Mouse (Mus musculus): ENCODE data around the gene Fhdc1. TPM values are rescaled to one million over a fixed set of nuclear protein-coding genes. Genes with fewer than 3 reads are reported as not detected.

The Fhdc1 gene
- polyA plus RNA-seq (2015; fragmentation: Nextera tagmentation; extraction: Ambion mirVana) = 1.3 and 1.8 TPM in 2 replicates

GRCm38 (mm10) chr3:84480006-84480897, at the start of gene Fhdc1:
Gene Fhdc1 (minus strand): TSS chr3:84480429.
- no peaks in the 10 kb centered on the region for H3K9me3 ChIP-seq (replicated peaks)
- H3K9ac ChIP-seq = peak within 1 kb of the TSS; percentile 75
- peak; percentile 77 for ATAC-seq
- under 1% methylated on average over 81 of the region's 82 CpGs for WGBS
- H3K4me2 ChIP-seq = peak within 1 kb of the TSS; percentile 100
- H3K36me3 ChIP-seq (ENCODE audit: poor library complexity, severe bottlenecking) = no peaks in the 10 kb centered on the region
- peaks cover 49% of the 10 kb centered on the region for H3K27me3 ChIP-seq
- peaks cover 30% of the 10 kb centered on the region for H3K4me1 ChIP-seq
- peak within 1 kb of the TSS; percentile 72 for H3K4me3 ChIP-seq
- no peak within 1 kb of the TSS for H3K27ac ChIP-seq

GRCm38 (mm10) chr3:84529021-84529420, 48.8 kb upstream of the Fhdc1 start:
- H3K9ac ChIP-seq = no peak overlapping the region
- H3K36me3 ChIP-seq (ENCODE audit: poor library complexity, severe bottlenecking) = 0 out of 2 replicates have a peak, but pooled peaks cover 4% of the 10 kb centered on the region
- H3K4me3 ChIP-seq = no peak overlapping the region
- 72% methylated on average over 2 of the region's 2 CpGs for WGBS
- H3K27ac ChIP-seq = no peak overlapping the region
- ATAC-seq = no peak
- H3K9me3 ChIP-seq (replicated peaks) = no peaks in the 10 kb centered on the region
- no peaks in the 10 kb centered on the region for H3K27me3 ChIP-seq
- no peak overlapping the region for H3K4me2 ChIP-seq
- no peaks in the 10 kb centered on the region for H3K4me1 ChIP-seq

GRCm38 (mm10) chr3:84524952-84525351, 44.7 kb upstream of the Fhdc1 start:
- Histone ChIP-seq H3K9ac (no peak overlapping the region), H3K4me1 (no peaks in the 10 kb centered on the region), H3K27me3 (no peaks in the 10 kb centered on the region), H3K27ac (no peak overlapping the region), H3K4me3 (no peak overlapping the region), H3K4me2 (no peak overlapping the region), H3K36me3 (ENCODE audit: poor library complexity, severe bottlenecking) (0 out of 2 replicates have a peak, but pooled peaks cover 4% of the 10 kb centered on the region), H3K9me3 (replicated peaks) (no peaks in the 10 kb centered on the region)
- ATAC-seq = no peak
- 82% methylated on average over 1 of the region's 1 CpGs for WGBS

GRCm38 (mm10) chr3:84516163-84516562, 35.9 kb upstream of the Fhdc1 start:
- Histone ChIP-seq H3K4me2 (no peak overlapping the region), H3K36me3 (ENCODE audit: poor library complexity, severe bottlenecking) (peaks cover 6% of the 10 kb centered on the region; the same call in 1 of the 2 replicates), H3K9me3 (replicated peaks) (no peaks in the 10 kb centered on the region), H3K4me3 (no peak overlapping the region), H3K9ac (no peak overlapping the region), H3K27me3 (no peaks in the 10 kb centered on the region), H3K27ac (no peak overlapping the region), H3K4me1 (no peaks in the 10 kb centered on the region)
- ATAC-seq = no peak
- WGBS = 88% methylated on average over 3 of the region's 3 CpGs

- H3K4me3 ChIP-seq = no peak overlapping the region
- H3K27me3 ChIP-seq = no peaks in the 10 kb centered on the region
- H3K9me3 ChIP-seq (replicated peaks) = no peaks in the 10 kb centered on the region
- no peaks in the 10 kb centered on the region for H3K4me1 ChIP-seq
- ATAC-seq = no peak
- no peak overlapping the region for H3K9ac ChIP-seq
- no peak overlapping the region for H3K4me2 ChIP-seq
- WGBS = 64% methylated on average over 6 of the region's 6 CpGs
- H3K36me3 ChIP-seq (ENCODE audit: poor library complexity, severe bottlenecking) = no peaks in the 10 kb centered on the region
- no peak overlapping the region for H3K27ac ChIP-seq
Observed at GRCm38 (mm10) chr3:84512774-84513515, 32.7 kb upstream of the Fhdc1 start.

GRCm38 (mm10) chr3:84505193-84505592, 25.0 kb upstream of the Fhdc1 start:
- no peak for ATAC-seq

GRCm38 (mm10) chr3:84504291-84504690, 24.1 kb upstream of the Fhdc1 start:
- Histone ChIP-seq H3K27ac (no peak overlapping the region), H3K9me3 (replicated peaks) (no peaks in the 10 kb centered on the region), H3K4me1 (peaks cover 4% of the 10 kb centered on the region; the same call in 1 of the 2 replicates), H3K27me3 (no peaks in the 10 kb centered on the region), H3K36me3 (ENCODE audit: poor library complexity, severe bottlenecking) (peaks cover 9% of the 10 kb centered on the region; the same call in 1 of the 2 replicates), H3K4me3 (no peak overlapping the region), H3K4me2 (no peak overlapping the region), H3K9ac (no peak overlapping the region)
- ATAC-seq = no peak
- WGBS = 93% methylated on average over 8 of the region's 8 CpGs

More at GRCm38 (mm10) chr3:84505193-84505592, 25.0 kb upstream of the Fhdc1 start:
- 91% methylated on average over 4 of the region's 4 CpGs for WGBS
- no peak overlapping the region for H3K9ac ChIP-seq
- no peak overlapping the region for H3K27ac ChIP-seq
- H3K4me3 ChIP-seq = no peak overlapping the region
- H3K27me3 ChIP-seq = no peaks in the 10 kb centered on the region
- H3K4me1 ChIP-seq = peaks cover 4% of the 10 kb centered on the region; the same call in 1 of the 2 replicates
- H3K4me2 ChIP-seq = no peak overlapping the region
- H3K36me3 ChIP-seq (ENCODE audit: poor library complexity, severe bottlenecking) = peaks cover 9% of the 10 kb centered on the region; the same call in 1 of the 2 replicates
- no peaks in the 10 kb centered on the region for H3K9me3 ChIP-seq (replicated peaks)

GRCm38 (mm10) chr3:84502101-84502500, 21.9 kb upstream of the Fhdc1 start:
- no peak for ATAC-seq
- Histone ChIP-seq H3K9me3 (replicated peaks) (no peaks in the 10 kb centered on the region), H3K4me2 (no peak overlapping the region), H3K9ac (no peak overlapping the region), H3K27ac (no peak overlapping the region), H3K36me3 (ENCODE audit: poor library complexity, severe bottlenecking) (peaks cover 9% of the 10 kb centered on the region; the same call in 1 of the 2 replicates), H3K4me3 (no peak overlapping the region), H3K27me3 (no peaks in the 10 kb centered on the region), H3K4me1 (peaks cover 4% of the 10 kb centered on the region; the same call in 1 of the 2 replicates)
- WGBS = 81% methylated on average over 2 of the region's 2 CpGs

- Histone ChIP-seq H3K9me3 (replicated peaks) (no peaks in the 10 kb centered on the region), H3K9ac (no peak overlapping the region), H3K4me3 (no peak overlapping the region), H3K4me2 (no peak overlapping the region), H3K4me1 (peaks cover 4% of the 10 kb centered on the region; the same call in 1 of the 2 replicates), H3K36me3 (ENCODE audit: poor library complexity, severe bottlenecking) (peaks cover 9% of the 10 kb centered on the region; the same call in 1 of the 2 replicates), H3K27ac (no peak overlapping the region), H3K27me3 (no peaks in the 10 kb centered on the region)
- 88% methylated on average over 10 of the region's 10 CpGs for WGBS
- ATAC-seq = no peak
Observed at GRCm38 (mm10) chr3:84500491-84500890, 20.3 kb upstream of the Fhdc1 start.

- 0 out of 2 replicates have a peak, but pooled peaks cover 8% of the 10 kb centered on the region for H3K36me3 ChIP-seq (ENCODE audit: poor library complexity, severe bottlenecking)
- H3K4me2 ChIP-seq = no peak overlapping the region
- no peak for ATAC-seq
- no peak overlapping the region for H3K9ac ChIP-seq
- no peaks in the 10 kb centered on the region for H3K27me3 ChIP-seq
- H3K4me1 ChIP-seq = peaks cover 4% of the 10 kb centered on the region; the same call in 1 of the 2 replicates
- no peaks in the 10 kb centered on the region for H3K9me3 ChIP-seq (replicated peaks)
- 86% methylated on average over 11 of the region's 11 CpGs for WGBS
- H3K27ac ChIP-seq = no peak overlapping the region
- H3K4me3 ChIP-seq = no peak overlapping the region
Observed at GRCm38 (mm10) chr3:84497718-84498117, 17.5 kb upstream of the Fhdc1 start.

- no peak overlapping the region for H3K27ac ChIP-seq
- no peaks in the 10 kb centered on the region for H3K9me3 ChIP-seq (replicated peaks)
- WGBS = 92% methylated on average over 8 of the region's 8 CpGs
- H3K36me3 ChIP-seq (ENCODE audit: poor library complexity, severe bottlenecking) = 0 out of 2 replicates have a peak, but pooled peaks cover 8% of the 10 kb centered on the region
- H3K27me3 ChIP-seq = no peaks in the 10 kb centered on the region
- no peak overlapping the region for H3K9ac ChIP-seq
- no peak overlapping the region for H3K4me3 ChIP-seq
- H3K4me1 ChIP-seq = peaks cover 7% of the 10 kb centered on the region
- H3K4me2 ChIP-seq = no peak overlapping the region
- no peak for ATAC-seq
Observed at GRCm38 (mm10) chr3:84492657-84493056, 12.4 kb upstream of the Fhdc1 start.

GRCm38 (mm10) chr3:84492148-84492547, 11.9 kb upstream of the Fhdc1 start:
- no peaks in the 10 kb centered on the region for H3K9me3 ChIP-seq (replicated peaks)
- 88% methylated on average over 4 of the region's 4 CpGs for WGBS
- H3K36me3 ChIP-seq (ENCODE audit: poor library complexity, severe bottlenecking) = 0 out of 2 replicates have a peak, but pooled peaks cover 8% of the 10 kb centered on the region
- no peaks in the 10 kb centered on the region for H3K27me3 ChIP-seq
- peaks cover 7% of the 10 kb centered on the region for H3K4me1 ChIP-seq
- no peak overlapping the region for H3K27ac ChIP-seq
- no peak overlapping the region for H3K4me2 ChIP-seq
- no peak for ATAC-seq
- no peak overlapping the region for H3K9ac ChIP-seq
- no peak overlapping the region for H3K4me3 ChIP-seq
